8 mouse cellular contexts compared by ENCODE assay signal in the genomic region with DNA sequence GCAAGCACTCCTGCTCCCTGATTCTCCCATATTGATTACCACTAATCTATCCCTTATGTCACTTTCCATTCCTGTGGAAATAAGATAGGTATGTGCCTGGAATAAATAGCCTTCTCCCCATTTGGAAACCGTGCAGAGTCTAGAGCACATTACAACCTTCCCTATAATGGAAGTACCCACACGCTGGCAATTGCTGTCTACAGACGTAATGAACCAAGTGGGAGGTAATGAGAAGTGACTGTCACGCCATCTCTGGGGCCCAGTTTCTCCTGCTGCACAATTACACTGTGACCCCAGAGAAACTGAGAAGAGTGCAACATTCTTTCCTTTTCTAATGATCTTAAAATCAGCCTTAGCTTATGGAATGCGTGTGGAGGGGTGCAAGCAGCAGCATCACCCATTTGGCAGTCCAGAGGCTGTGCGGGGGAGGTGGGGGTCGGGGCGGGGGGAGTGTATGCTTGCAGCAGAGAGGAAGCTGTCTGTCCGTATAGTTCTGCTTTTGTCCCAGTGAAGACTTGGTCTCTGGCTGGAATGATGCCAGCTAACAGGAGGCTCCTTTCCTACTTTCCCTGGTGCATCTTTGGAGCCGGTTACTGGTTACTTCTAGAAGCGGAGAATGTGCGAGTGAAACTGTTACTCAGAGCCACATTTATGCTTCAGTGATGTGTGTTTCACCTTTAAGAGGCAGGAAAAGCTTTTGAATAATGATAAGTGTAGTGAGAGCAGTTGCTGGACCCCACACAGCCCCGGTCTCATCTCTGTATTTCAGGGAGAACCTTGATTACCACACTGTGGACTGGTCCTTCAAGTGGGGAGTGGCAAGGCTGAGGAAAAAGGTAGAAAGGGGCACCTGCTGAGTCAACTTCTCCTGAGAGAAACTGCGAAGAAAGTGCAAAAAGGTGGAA.
A peak's percentile ranks its signal among the peaks of the same experiment; 100 is the strongest.
DNase-seq lines count a peak whose midpoint lies in the region; ATAC-seq and TF ChIP-seq lines count a peak whose summit lies in the region.

No protein-coding gene starts in this region.

- no peaks in the 10 kb centered on the region for H3K9me3 ChIP-seq in intestine, embryonic 14.5 days (ENCODE audit: control insufficient read depth, low read length)
- H3K9me3 ChIP-seq in intestine, postnatal 0 days (ENCODE audit: control insufficient read depth) = no peaks in the 10 kb centered on the region
- H3K9me3 ChIP-seq in hindbrain, embryonic 14.5 days (ENCODE audit: control insufficient read depth, low read length) = no peaks in the 10 kb centered on the region
- no peaks in the 10 kb centered on the region for H3K9me3 ChIP-seq in midbrain, postnatal 0 days (ENCODE audit: low read length)

- H3K36me3 ChIP-seq in intestine, embryonic 14.5 days (ENCODE audit: control insufficient read depth, insufficient read depth, low read length) = no peaks in the 10 kb centered on the region
- H3K36me3 ChIP-seq in intestine, postnatal 0 days (ENCODE audit: control insufficient read depth, insufficient read depth) = no peaks in the 10 kb centered on the region
- no peaks in the 10 kb centered on the region for H3K36me3 ChIP-seq in hindbrain, embryonic 14.5 days (replicated peaks; ENCODE audit: control insufficient read depth, insufficient read depth)
- no peaks in the 10 kb centered on the region for H3K36me3 ChIP-seq in midbrain, postnatal 0 days (ENCODE audit: insufficient read depth, low read length)

- WGBS in intestine, embryonic 14.5 days = 36% methylated on average over 14 of the region's 14 CpGs
- WGBS in intestine, postnatal 0 days = 61% methylated on average over 14 of the region's 14 CpGs
- WGBS in hindbrain, embryonic 14.5 days = 12% methylated on average over 14 of the region's 14 CpGs
- WGBS in midbrain, postnatal 0 days = 24% methylated on average over 14 of the region's 14 CpGs
- WGBS in cerebellum, adult 2 months = 16% methylated on average over 14 of the region's 14 CpGs

- no peak for DNase-seq in intestine, embryonic 14.5 days (ENCODE audit: low spot score)
- peak; percentile 61 for DNase-seq in hindbrain, embryonic 14.5 days (ENCODE audit: low spot score)
- peak; percentile 63 for DNase-seq in midbrain, postnatal 0 days (ENCODE audit: low spot score)
- DNase-seq in urinary bladder, postnatal 4 days (ENCODE audit: low spot score in 2 of 2) = no peak
- no peak for DNase-seq in cerebellum, adult 2 months
- DNase-seq in left cerebral cortex, adult 9 months (ENCODE audit: low spot score in 2 of 2) = no peak

- ATAC-seq in intestine, embryonic 14.5 days (replicated peaks; ENCODE audit: low FRiP score, low TSS enrichment, low read depth) = 0 out of 2 replicates have a peak, but pooled peaks have one; percentile 34
- no peak for ATAC-seq in intestine, postnatal 0 days
- ATAC-seq in common myeloid progenitor, adult 5-6 weeks (replicated peaks; ENCODE audit: low read depth, poor library complexity, severe bottlenecking) = peak; percentile 37
- peak; percentile 77 for ATAC-seq in hindbrain, embryonic 14.5 days (ENCODE audit: low FRiP score)
- peak; percentile 36; the same call in 1 of the 2 replicates for ATAC-seq in midbrain, postnatal 0 days (ENCODE audit: low FRiP score)

- no peak overlapping the region for H3K27ac ChIP-seq in intestine, embryonic 14.5 days (ENCODE audit: low read depth)
- no peak overlapping the region for H3K27ac ChIP-seq in intestine, postnatal 0 days (ENCODE audit: low read depth, low read length)
- peak overlapping the region; percentile 79 for H3K27ac ChIP-seq in hindbrain, embryonic 14.5 days
- H3K27ac ChIP-seq in midbrain, postnatal 0 days (ENCODE audit: low read depth, low read length) = no peak overlapping the region
- no peak overlapping the region for H3K27ac ChIP-seq in cerebellum, adult 2 months (ENCODE audit: insufficient read depth, low read length)

- no peak for TF ChIP-seq CTCF in intestine, postnatal 0 days (IDR thresholded peaks at IDR 0.05; ENCODE audit: low read depth)
- TF ChIP-seq CTCF in midbrain, postnatal 0 days (IDR thresholded peaks at IDR 0.05) = no peak
- TF ChIP-seq CTCF in cerebellum, adult 2 months (IDR thresholded peaks at IDR 0.05; ENCODE audit: borderline replicate concordance, insufficient read depth, low read depth, low read length) = no peak

- no peak for TF ChIP-seq POLR2A in cerebellum, adult 2 months (IDR thresholded peaks at IDR 0.05; ENCODE audit: borderline replicate concordance, insufficient read depth, low read length)

- peaks cover 6% of the 10 kb centered on the region; the same call in 1 of the 2 replicates for H3K4me1 ChIP-seq in intestine, embryonic 14.5 days (replicated peaks; ENCODE audit: control insufficient read depth, insufficient read depth, low read length)
- H3K4me1 ChIP-seq in intestine, postnatal 0 days (replicated peaks; ENCODE audit: control insufficient read depth, insufficient read depth, low read length) = no peaks in the 10 kb centered on the region
- peaks cover 24% of the 10 kb centered on the region for H3K4me1 ChIP-seq in hindbrain, embryonic 14.5 days (replicated peaks; ENCODE audit: control insufficient read depth, insufficient read depth, low read length)
- H3K4me1 ChIP-seq in midbrain, postnatal 0 days (ENCODE audit: insufficient read depth, low read length) = no peaks in the 10 kb centered on the region; the same call in 1 of the 2 replicates
- H3K4me1 ChIP-seq in cerebellum, adult 2 months (ENCODE audit: control insufficient read depth, insufficient read depth, low read length) = peaks cover 8% of the 10 kb centered on the region; the same call in 1 of the 2 replicates

- H3K9ac ChIP-seq in intestine, embryonic 14.5 days (ENCODE audit: low read length) = no peak overlapping the region
- no peak overlapping the region for H3K9ac ChIP-seq in intestine, postnatal 0 days (ENCODE audit: low read depth, low read length)
- H3K9ac ChIP-seq in hindbrain, embryonic 14.5 days = peak overlapping the region; percentile 34
- no peak overlapping the region for H3K9ac ChIP-seq in midbrain, postnatal 0 days (replicated peaks; ENCODE audit: low read length, poor library complexity, severe bottlenecking)

- H3K4me3 ChIP-seq in intestine, embryonic 14.5 days (ENCODE audit: low read depth, low read length) = no peak overlapping the region
- H3K4me3 ChIP-seq in intestine, postnatal 0 days (ENCODE audit: low read depth, low read length) = no peak overlapping the region
- 0 out of 2 replicates have a peak overlapping the region, but pooled peaks have one; percentile 11 for H3K4me3 ChIP-seq in hindbrain, embryonic 14.5 days (replicated peaks; ENCODE audit: low read length)
- H3K4me3 ChIP-seq in midbrain, postnatal 0 days (ENCODE audit: low read depth, low read length) = peak overlapping the region; percentile 2; the same call in 1 of the 2 replicates
- no peak overlapping the region for H3K4me3 ChIP-seq in cerebellum, adult 2 months (replicated peaks; ENCODE audit: insufficient read depth, low read depth, low read length)

- peak overlapping the region; percentile 12; the same call in 1 of the 2 replicates for H3K4me2 ChIP-seq in intestine, embryonic 14.5 days (ENCODE audit: low read length)
- H3K4me2 ChIP-seq in intestine, postnatal 0 days (replicated peaks; ENCODE audit: low read depth) = no peak overlapping the region
- H3K4me2 ChIP-seq in hindbrain, embryonic 14.5 days (replicated peaks) = peak overlapping the region; percentile 48
- peak overlapping the region; percentile 35 for H3K4me2 ChIP-seq in midbrain, postnatal 0 days (ENCODE audit: low read depth, low read length, poor library complexity, severe bottlenecking)

- H3K27me3 ChIP-seq in intestine, embryonic 14.5 days (replicated peaks; ENCODE audit: control insufficient read depth, insufficient read depth, low read length) = no peaks in the 10 kb centered on the region
- no peaks in the 10 kb centered on the region for H3K27me3 ChIP-seq in intestine, postnatal 0 days (replicated peaks; ENCODE audit: control insufficient read depth, insufficient read depth, low read length)
- H3K27me3 ChIP-seq in hindbrain, embryonic 14.5 days (ENCODE audit: control insufficient read depth, insufficient read depth, low read length) = no peaks in the 10 kb centered on the region; the same call in 1 of the 2 replicates
- no peaks in the 10 kb centered on the region for H3K27me3 ChIP-seq in midbrain, postnatal 0 days (ENCODE audit: insufficient read depth, low read length)
- no peaks in the 10 kb centered on the region; the same call in 1 of the 2 replicates for H3K27me3 ChIP-seq in cerebellum, adult 2 months (ENCODE audit: control insufficient read depth, insufficient read depth, low read length)

Comparison
In these comparisons a context has a peak if more than half of its experiments do, and no peak if none do; other contexts are left out.
1. DNase-seq: peak in hindbrain, embryonic 14.5 days (single experiment) and midbrain, postnatal 0 days (single experiment); none in intestine, embryonic 14.5 days (single experiment), urinary bladder, postnatal 4 days (0 of 2), cerebellum, adult 2 months (0 of 2) and left cerebral cortex, adult 9 months (0 of 2).
2. H3K4me3 ChIP-seq: peak in hindbrain, embryonic 14.5 days (single experiment) and midbrain, postnatal 0 days (single experiment); none in intestine, embryonic 14.5 days (single experiment), intestine, postnatal 0 days (single experiment) and cerebellum, adult 2 months (single experiment).